Mouse (Mus musculus): Measurements from ENCODE around the gene Kif24.

DNA sequence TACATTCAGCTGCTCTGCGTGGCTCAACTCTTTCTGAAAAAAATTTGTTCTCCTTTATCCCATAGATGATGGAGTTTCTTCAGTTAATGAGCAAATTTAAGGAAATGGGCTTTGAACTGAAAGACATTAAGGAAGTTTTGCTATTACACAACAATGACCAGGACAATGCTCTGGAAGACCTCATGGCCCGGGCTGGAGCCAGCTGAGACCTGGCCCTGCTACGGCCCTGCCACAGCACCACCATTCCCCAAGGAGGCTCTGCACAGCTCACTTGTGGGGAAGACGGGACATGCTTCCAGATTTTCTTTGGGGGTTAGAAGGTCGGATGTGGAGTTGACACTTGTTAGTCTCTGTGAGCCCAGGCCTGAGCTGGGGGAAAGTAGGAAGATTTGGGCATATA is 76.1 kb downstream of the Kif24 start:
- TF ChIP-seq CTCF (conservative IDR thresholded peaks at IDR 0.05; ENCODE audit: low read length) (no peak), POU5F1 (IDR thresholded peaks at IDR 0.05; ENCODE audit: borderline replicate concordance, low read length) (no peak)
